In the genomic region with DNA sequence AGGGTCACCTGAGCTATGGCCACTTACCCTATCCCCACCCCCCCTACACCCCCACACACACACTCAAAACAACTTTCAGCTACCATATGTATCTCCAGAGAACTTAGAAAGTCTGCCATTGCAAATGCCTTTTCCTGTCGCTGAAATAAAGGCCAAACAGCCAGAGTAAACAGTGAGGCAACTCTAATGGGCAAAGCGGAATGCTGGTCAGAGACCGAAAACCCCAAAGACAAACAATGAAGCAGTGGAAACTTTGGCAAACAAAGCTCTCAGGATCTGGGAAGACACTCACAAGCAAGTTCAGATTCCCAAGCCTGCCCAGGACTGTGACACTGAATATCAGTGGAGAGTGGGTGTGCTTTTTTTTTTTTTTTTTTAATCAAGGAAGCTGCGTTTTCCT, we compare ENCODE assay signal across 17 mouse cellular contexts. TPM values are rescaled to one million over a fixed set of nuclear protein-coding genes. Genes with fewer than 3 reads are reported as not detected.
A peak's percentile ranks its signal among the peaks of the same experiment; 100 is the strongest.
DNase-seq lines count a peak whose midpoint lies in the region; ATAC-seq and TF ChIP-seq lines count a peak whose summit lies in the region.
"Had no signal": no experiment of that assay in that cellular context is flagged by ENCODE, and none has a peak within 500 bp of the region (broad histone marks: within the 10 kb centered on the region; RNA-seq: fewer than 3 reads in every experiment).

No protein-coding gene starts in this region.

- peak overlapping the region; percentile 53 for H3K27ac ChIP-seq in gastrocnemius, adult 2 months
- H3K27ac ChIP-seq in liver, postnatal 0 days (ENCODE audit: low read depth) = peak overlapping the region; percentile 81
- H3K27ac ChIP-seq in neural tube, embryonic 15.5 days (replicated peaks) = no peak overlapping the region
- H3K27ac ChIP-seq: hindbrain, embryonic 14.5 days; left cerebral cortex, adult 2 months; limb, embryonic 13.5 days; midbrain, embryonic 12.5 days had no signal

- no peaks in the 10 kb centered on the region for H3K27me3 ChIP-seq in liver, postnatal 0 days (ENCODE audit: insufficient read depth, low read length)
- H3K27me3 ChIP-seq in myocyte (ENCODE audit: control insufficient read depth, insufficient read depth, insufficient read length) = no peaks in the 10 kb centered on the region
- H3K27me3 ChIP-seq in neural tube, embryonic 15.5 days (replicated peaks) = no peaks in the 10 kb centered on the region
- H3K27me3 ChIP-seq: limb, embryonic 13.5 days; midbrain, embryonic 12.5 days had no signal

- H3K4me1 ChIP-seq in lung, adult 2 months (ENCODE audit: control insufficient read depth, insufficient read depth, low read length) = peaks cover 24% of the 10 kb centered on the region
- H3K4me1 ChIP-seq in liver, postnatal 0 days (ENCODE audit: insufficient read depth) = peaks cover 25% of the 10 kb centered on the region
- peaks cover 47% of the 10 kb centered on the region for H3K4me1 ChIP-seq in neural tube, embryonic 15.5 days

- TF ChIP-seq CTCF in gastrocnemius, adult 2 months (IDR thresholded peaks at IDR 0.05) = no peak
- no peak for TF ChIP-seq CTCF in lung, adult 2 months (IDR thresholded peaks at IDR 0.05; ENCODE audit: insufficient read depth, low read length)
- TF ChIP-seq CTCF in liver, postnatal 0 days (IDR thresholded peaks at IDR 0.05; ENCODE audit: low read depth) = no peak

- H3ac ChIP-seq in myocyte (ENCODE audit: control insufficient read depth, insufficient read length) = no peak overlapping the region

- no peak for DNase-seq in gastrocnemius, adult 2 months
- DNase-seq in gastrocnemius, postnatal 36 days = no peak
- DNase-seq in lung, adult 18-20 months = peak; percentile 36 to 68
- DNase-seq in lung, adult 2 months = no peak
- DNase-seq in liver, postnatal 0 days = no peak
- no peak for DNase-seq in spleen, postnatal 10 days (ENCODE audit: low spot score in 2 of 2)
- DNase-seq: adrenal gland, postnatal 10 days; cerebellum, postnatal 10 days; heart, adult 18-20 months; kidney, adult 2 months; thymus, postnatal 25 days had no signal

- no peaks in the 10 kb centered on the region for H3K36me3 ChIP-seq in liver, postnatal 0 days (replicated peaks; ENCODE audit: insufficient read depth, low read length)
- H3K36me3 ChIP-seq in myocyte (ENCODE audit: control insufficient read depth, insufficient read depth) = no peaks in the 10 kb centered on the region
- no peaks in the 10 kb centered on the region for H3K36me3 ChIP-seq in neural tube, embryonic 15.5 days
- H3K36me3 ChIP-seq: limb, embryonic 13.5 days; midbrain, embryonic 12.5 days had no signal

- peak; percentile 25; the same call in 1 of the 2 replicates for TF ChIP-seq EP300 in liver, postnatal 0 days (IDR thresholded peaks at IDR 0.05; ENCODE audit: low read depth)

- no peak overlapping the region for H3K4me3 ChIP-seq in gastrocnemius, adult 2 months
- no peak overlapping the region for H3K4me3 ChIP-seq in lung, adult 2 months (replicated peaks; ENCODE audit: extremely low read depth, low read depth, low read length)
- no peak overlapping the region for H3K4me3 ChIP-seq in liver, postnatal 0 days (ENCODE audit: low read depth, low read length)
- H3K4me3 ChIP-seq in myocyte = no peak overlapping the region
- H3K4me3 ChIP-seq in neural tube, embryonic 15.5 days (replicated peaks) = no peak overlapping the region
- H3K4me3 ChIP-seq: left cerebral cortex, adult 2 months; limb, embryonic 13.5 days; midbrain, embryonic 12.5 days had no signal

- intact Hi-C loops in gastrocnemius, adult 2 months (cut with DNase I) = no loop called here
- intact Hi-C loops in gastrocnemius, postnatal 36 days (cut with DNase I) = no loop called here

- peak; percentile 14; the same call in 1 of the 2 replicates for ATAC-seq in liver, postnatal 0 days
- ATAC-seq in neural tube, embryonic 15.5 days (ENCODE audit: low FRiP score) = no peak

- H3K9ac ChIP-seq in liver, postnatal 0 days (replicated peaks) = no peak overlapping the region
- no peak overlapping the region for H3K9ac ChIP-seq in neural tube, embryonic 15.5 days (replicated peaks)
- H3K9ac ChIP-seq: hindbrain, embryonic 14.5 days; limb, embryonic 13.5 days; midbrain, embryonic 12.5 days had no signal

- TF ChIP-seq POLR2A in lung, adult 2 months (IDR thresholded peaks at IDR 0.05; ENCODE audit: borderline replicate concordance, extremely low read depth, low read depth, low read length) = no peak
- TF ChIP-seq POLR2A in myocyte (IDR thresholded peaks at IDR 0.05; ENCODE audit: insufficient read length, low read depth) = no peak

- no peaks in the 10 kb centered on the region for H3K9me3 ChIP-seq in liver, postnatal 0 days (ENCODE audit: low read length)
- H3K9me3 ChIP-seq in neural tube, embryonic 15.5 days (replicated peaks) = no peaks in the 10 kb centered on the region
- H3K9me3 ChIP-seq: limb, embryonic 13.5 days; midbrain, embryonic 12.5 days had no signal

- WGBS in lung, adult 2 months = 20% methylated on average over 4 of the region's 4 CpGs
- 39% methylated on average over 4 of the region's 4 CpGs for WGBS in liver, postnatal 0 days (ENCODE audit: insufficient replicate concordance)
- 60% methylated on average over 4 of the region's 4 CpGs for whole genome bisulfite sequencing in neural tube, embryonic 15.5 days

- peak overlapping the region; percentile 63 for H3K4me2 ChIP-seq in liver, postnatal 0 days (ENCODE audit: low read depth, low read length)
- peak overlapping the region; percentile 96 for H3K4me2 ChIP-seq in myocyte (ENCODE audit: low read depth)
- H3K4me2 ChIP-seq in neural tube, embryonic 15.5 days = no peak overlapping the region
- H3K4me2 ChIP-seq: hindbrain, embryonic 14.5 days; limb, embryonic 13.5 days; midbrain, embryonic 12.5 days had no signal

- H3K79me2 ChIP-seq in myocyte (ENCODE audit: control insufficient read depth, insufficient read depth) = peaks cover 93% of the 10 kb centered on the region

TF ChIP-seq in myocyte, 11 proteins besides CTCF, POLR2A, EP300 and RAD21:
- TF ChIP-seq USF1 (IDR thresholded peaks at IDR 0.05; ENCODE audit: low read depth) = no peak
- TF ChIP-seq CEBPB (IDR thresholded peaks at IDR 0.05; ENCODE audit: insufficient read depth, poor library complexity, severe bottlenecking) = peak; percentile 58
- TF ChIP-seq TCF12 (IDR thresholded peaks at IDR 0.05; ENCODE audit: insufficient read depth, poor library complexity, severe bottlenecking) = no peak
- TF ChIP-seq MYOG (IDR thresholded peaks at IDR 0.05; ENCODE audit: control insufficient read depth in 1 of 3, insufficient read depth in 1 of 3, insufficient read length in 2 of 3, low read depth in 2 of 3) = no peak
- TF ChIP-seq REST (IDR thresholded peaks at IDR 0.05; ENCODE audit: insufficient read depth, insufficient read length) = no peak
TF ChIP-seq in myocyte: peak in this region for 1.

RNA-seq across cellular contexts. Expression of a gene that starts 4.8 kb away (rescaled TPM):
- total RNA-seq in gastrocnemius, adult 2 months (2021) = 10 to 100 TPM; 17.6 to 23.2 TPM
- 10 to 100 TPM; 10.3 to 12.3 TPM for total RNA-seq in gastrocnemius, postnatal 36 days (2021)
- 5.0 and 9.7 TPM in 2 replicates for polyA plus RNA-seq in lung, adult 2 months (2012; rRNA removed)
- 2.7 and 2.8 TPM in 2 replicates for polyA plus RNA-seq in liver, postnatal 0 days (2015; fragmentation: Nextera tagmentation; extraction: Ambion mirVana)
- 35.6 TPM for polyA plus RNA-seq in myocyte (2012; fragmentation: generic; extraction: Trizol)
- 6.1 and 6.6 TPM in 2 replicates for polyA plus RNA-seq in neural tube, embryonic 15.5 days (2015; fragmentation: Nextera tagmentation; extraction: Ambion mirVana)

RNA-seq across cellular contexts. Expression of a gene that starts 5.0 kb away (rescaled TPM):
- 1 to 10 TPM; 2.0 to 2.4 TPM for total RNA-seq in gastrocnemius, adult 2 months (2021)
- 1 to 10 TPM; 2.4 to 2.5 TPM for total RNA-seq in gastrocnemius, postnatal 36 days (2021)
- polyA plus RNA-seq in lung, adult 2 months (2012; rRNA removed) = 4.8 and 7.6 TPM in 2 replicates
- 45.7 and 55.8 TPM in 2 replicates for polyA plus RNA-seq in liver, postnatal 0 days (2015; fragmentation: Nextera tagmentation; extraction: Ambion mirVana)
- 8.3 TPM for polyA plus RNA-seq in myocyte (2012; fragmentation: generic; extraction: Trizol)
- polyA plus RNA-seq in neural tube, embryonic 15.5 days (2015; fragmentation: Nextera tagmentation; extraction: Ambion mirVana) = 15.3 and 19.0 TPM in 2 replicates

Comparison
In these comparisons a context has a peak if more than half of its experiments do, and no peak if none do; other contexts are left out.
1. DNase-seq: peak in lung, adult 18-20 months (2 of 2); none in gastrocnemius, adult 2 months (single experiment), gastrocnemius, postnatal 36 days (0 of 2), lung, adult 2 months (single experiment), liver, postnatal 0 days (single experiment) and spleen, postnatal 10 days (0 of 2).